Mouse (Mus musculus): ENCODE data around the gene Bbc3. TPM values are rescaled to one million over a fixed set of nuclear protein-coding genes. Genes with fewer than 3 reads are reported as not detected.
A peak's percentile ranks its signal among the peaks of the same experiment; 100 is the strongest.
"Not testable (repeated sequence)": the region's sequence is repeated elsewhere in the genome, so short reads cannot be mapped to it uniquely, and the experiment has no call there.

Gene Bbc3
- polyA plus RNA-seq (2015; fragmentation: Nextera tagmentation; extraction: Ambion mirVana) = 30.0 and 31.1 TPM in 2 replicates

DNA sequence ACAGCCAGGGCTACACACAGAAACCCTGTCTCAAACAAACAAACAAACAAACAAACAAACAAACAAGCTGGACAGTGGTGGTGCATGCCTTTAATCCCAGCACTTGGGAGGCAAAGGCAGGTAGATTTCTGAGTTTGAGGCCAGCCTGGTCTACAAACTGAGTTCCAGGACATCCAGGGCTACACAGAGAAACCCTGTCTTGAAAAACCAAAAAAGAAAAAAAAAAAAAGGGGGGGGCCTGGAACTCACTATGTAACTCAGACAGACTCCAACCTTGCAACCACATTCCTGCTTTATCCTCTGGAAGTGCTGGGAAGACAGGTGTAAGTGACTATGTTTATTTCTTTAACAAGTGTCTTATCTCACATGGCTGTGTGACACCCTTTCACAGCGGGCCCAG lies at the start of gene Bbc3:
Gene Bbc3, plus strand, starts transcription at position 301 of the 400 bp plus-strand sequence.
- ATAC-seq; H3K4me1 ChIP-seq (ENCODE audit: insufficient read depth, low read depth, low read length); H3K27me3 ChIP-seq (replicated peaks; ENCODE audit: insufficient read depth, low read length); DNase-seq (ENCODE audit: low spot score); H3K9me3 ChIP-seq (ENCODE audit: low read length); H3K36me3 ChIP-seq (ENCODE audit: insufficient read depth, low read length): not testable (repeated sequence)
- Histone ChIP-seq H3K4me2 (replicated peaks; ENCODE audit: low read depth, low read length) (peak within 1 kb of the TSS; percentile 88), H3K4me3 (ENCODE audit: low read depth, low read length) (peak within 1 kb of the TSS; percentile 80), H3K9ac (replicated peaks; ENCODE audit: low read depth) (peak within 1 kb of the TSS; percentile 51; the same call in 1 of the 2 replicates), H3K27ac (ENCODE audit: low read length) (peak within 1 kb of the TSS; percentile 99)
- WGBS = 11% methylated on average over 1 of the region's 1 CpGs

DNA sequence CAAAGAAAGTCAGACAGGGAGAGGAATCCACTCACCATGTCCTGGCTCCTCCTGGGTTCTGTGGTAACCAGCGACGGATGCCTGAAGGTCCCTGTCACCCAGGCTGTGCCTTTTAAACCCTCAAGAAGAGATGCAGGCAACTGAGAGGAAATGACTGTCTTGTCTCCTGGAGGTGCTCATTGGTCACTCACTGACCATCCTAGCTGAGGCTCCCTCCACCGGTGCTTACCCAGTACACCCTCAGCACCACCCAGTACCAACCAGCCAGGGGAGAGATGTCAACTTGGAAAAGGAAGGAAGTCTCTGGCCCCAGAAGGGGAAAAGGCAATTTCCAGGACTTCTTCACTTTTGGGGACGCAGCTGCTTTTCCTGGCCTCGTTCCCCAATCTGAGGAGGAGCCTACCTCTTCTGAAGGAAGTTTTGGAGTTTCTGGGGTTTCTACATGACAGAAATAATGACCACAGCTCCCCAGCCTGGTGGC lies 49.0 kb upstream of the Bbc3 start, which contains the start of gene C5ar1:
Gene C5ar1, minus strand, starts transcription at position 431 of the 481 bp plus-strand sequence.
- DNase-seq (ENCODE audit: low spot score) = no peak
- Histone ChIP-seq H3K9me3 (ENCODE audit: low read length) (no peaks in the 10 kb centered on the region), H3K9ac (replicated peaks; ENCODE audit: low read depth) (no peak within 1 kb of the TSS), H3K4me3 (ENCODE audit: low read depth, low read length) (peak within 1 kb of the TSS; percentile 3; the same call in 1 of the 2 replicates), H3K27ac (ENCODE audit: low read length) (no peak within 1 kb of the TSS), H3K4me2 (replicated peaks; ENCODE audit: low read depth, low read length) (no peak within 1 kb of the TSS), H3K4me1 (ENCODE audit: insufficient read depth, low read depth, low read length) (no peaks in the 10 kb centered on the region), H3K36me3 (ENCODE audit: insufficient read depth, low read length) (no peaks in the 10 kb centered on the region), H3K27me3 (replicated peaks; ENCODE audit: insufficient read depth, low read length) (no peaks in the 10 kb centered on the region)
- WGBS = 80% methylated on average over 5 of the region's 5 CpGs
- TF ChIP-seq CTCF (IDR thresholded peaks at IDR 0.05) = 0 out of 2 replicates have a peak, but pooled peaks have one; percentile 1
- TF ChIP-seq EP300 (IDR thresholded peaks at IDR 0.05) = no peak
- ATAC-seq = peak; percentile 26; the same call in 1 of the 2 replicates

DNA sequence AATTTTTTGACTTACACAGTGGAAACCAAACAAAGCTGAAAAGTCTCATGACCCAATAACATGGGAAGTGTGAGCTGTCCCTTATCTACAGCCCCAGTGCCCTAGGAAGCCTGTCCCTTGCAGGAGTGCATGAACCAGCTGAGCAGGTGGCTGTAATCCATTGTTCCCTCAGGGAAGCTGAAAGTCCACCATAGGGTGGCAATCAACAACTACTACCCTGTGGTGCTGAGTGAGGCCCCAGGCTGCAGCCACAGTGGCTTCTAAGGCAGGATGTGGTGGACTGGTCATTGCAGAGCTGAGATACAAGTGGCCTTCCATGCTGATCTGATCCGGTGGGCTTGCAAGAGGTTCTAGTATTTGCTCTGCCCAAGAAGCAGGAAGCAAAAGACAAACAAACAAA lies 47.1 kb upstream of the Bbc3 start:
- H3K4me1 ChIP-seq (ENCODE audit: insufficient read depth, low read depth, low read length) = no peaks in the 10 kb centered on the region
- TF ChIP-seq EP300 (IDR thresholded peaks at IDR 0.05) = no peak
- TF ChIP-seq CTCF (IDR thresholded peaks at IDR 0.05) = no peak
- 59% methylated on average over 1 of the region's 1 CpGs for WGBS
- no peak overlapping the region for H3K27ac ChIP-seq (ENCODE audit: low read length)
- no peak overlapping the region for H3K4me2 ChIP-seq (replicated peaks; ENCODE audit: low read depth, low read length)
- no peak overlapping the region for H3K9ac ChIP-seq (replicated peaks; ENCODE audit: low read depth)
- ATAC-seq (no peak), DNase-seq (ENCODE audit: low spot score) (no peak)
- no peaks in the 10 kb centered on the region for H3K9me3 ChIP-seq (ENCODE audit: low read length)
- no peaks in the 10 kb centered on the region for H3K27me3 ChIP-seq (replicated peaks; ENCODE audit: insufficient read depth, low read length)
- no peak overlapping the region for H3K4me3 ChIP-seq (ENCODE audit: low read depth, low read length)
- H3K36me3 ChIP-seq (ENCODE audit: insufficient read depth, low read length) = no peaks in the 10 kb centered on the region

DNA sequence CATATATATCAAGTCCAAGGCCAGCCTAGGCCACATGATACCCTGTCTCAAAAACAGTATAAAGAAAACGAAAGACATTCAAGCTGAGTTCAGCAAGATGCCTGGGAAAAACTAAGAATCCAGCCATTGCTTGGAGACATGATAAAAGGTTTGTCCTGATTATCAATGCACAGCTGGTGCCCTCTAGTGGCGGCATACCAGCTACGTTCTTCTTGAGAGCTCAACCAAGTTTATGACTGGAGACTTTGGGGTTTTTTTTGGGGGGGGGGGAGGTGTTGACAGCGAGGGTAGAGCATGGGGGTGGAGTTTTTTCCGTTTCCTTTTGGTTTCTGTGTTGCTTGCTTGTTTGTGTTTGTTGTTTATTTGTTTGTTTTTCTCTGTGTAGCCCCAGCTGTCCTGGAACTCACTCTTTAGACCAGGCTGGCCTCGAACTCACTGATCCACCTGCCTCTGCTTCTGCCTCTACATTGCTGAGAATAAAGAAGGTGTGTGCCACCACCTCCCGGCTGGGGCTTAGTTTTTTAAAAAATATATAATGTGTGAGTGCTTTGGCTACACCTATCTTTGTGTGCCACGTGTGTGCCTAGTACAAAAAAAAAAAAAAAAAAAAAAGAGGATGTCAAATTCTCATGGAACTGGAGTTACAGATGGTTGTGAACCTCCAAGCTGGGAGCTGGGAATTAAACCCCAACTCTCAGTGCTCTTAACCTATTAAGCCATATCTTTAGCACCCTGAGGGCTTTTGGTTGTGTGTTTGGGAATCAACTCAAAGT lies 45.0 kb upstream of the Bbc3 start:
- Histone ChIP-seq H3K36me3 (ENCODE audit: insufficient read depth, low read length) (no peaks in the 10 kb centered on the region), H3K9me3 (ENCODE audit: low read length) (no peaks in the 10 kb centered on the region), H3K9ac (replicated peaks; ENCODE audit: low read depth) (no peak overlapping the region), H3K4me1 (ENCODE audit: insufficient read depth, low read depth, low read length) (no peaks in the 10 kb centered on the region), H3K4me2 (replicated peaks; ENCODE audit: low read depth, low read length) (no peak overlapping the region), H3K27me3 (replicated peaks; ENCODE audit: insufficient read depth, low read length) (no peaks in the 10 kb centered on the region), H3K4me3 (ENCODE audit: low read depth, low read length) (no peak overlapping the region), H3K27ac (ENCODE audit: low read length) (no peak overlapping the region)
- DNase-seq (ENCODE audit: low spot score) = peak; percentile 83
- TF ChIP-seq EP300 (IDR thresholded peaks at IDR 0.05) (no peak), CTCF (IDR thresholded peaks at IDR 0.05) (peak; percentile 85)
- WGBS = 26% methylated on average over 8 of the region's 8 CpGs
- ATAC-seq = no peak

DNA sequence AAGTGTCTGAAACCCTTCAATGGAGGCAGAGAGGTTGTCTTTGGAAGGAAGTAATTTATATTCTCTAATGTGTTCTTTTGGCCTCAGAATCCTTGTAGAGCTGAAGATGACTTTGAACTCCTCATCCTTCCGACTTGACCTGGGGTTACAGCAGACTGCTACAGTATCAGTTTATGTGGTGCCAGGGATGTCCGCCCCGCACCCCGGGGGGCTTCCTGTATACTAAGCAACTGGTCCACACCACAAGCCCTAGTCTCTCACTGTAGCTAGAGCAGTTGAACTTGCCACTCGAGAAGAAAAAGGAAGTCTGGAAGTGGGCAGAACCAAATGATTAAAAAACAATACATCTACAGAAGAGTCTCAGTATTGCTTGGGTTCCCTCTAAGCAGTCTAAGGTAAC lies 44.4 kb upstream of the Bbc3 start:
- 74% methylated on average over 5 of the region's 5 CpGs for WGBS
- DNase-seq (ENCODE audit: low spot score) (no peak), ATAC-seq (no peak)
- no peak overlapping the region for H3K27ac ChIP-seq (ENCODE audit: low read length)
- H3K4me3 ChIP-seq (ENCODE audit: low read depth, low read length) = no peak overlapping the region
- no peak overlapping the region for H3K4me2 ChIP-seq (replicated peaks; ENCODE audit: low read depth, low read length)
- no peaks in the 10 kb centered on the region for H3K27me3 ChIP-seq (replicated peaks; ENCODE audit: insufficient read depth, low read length)
- TF ChIP-seq CTCF (IDR thresholded peaks at IDR 0.05) (no peak), EP300 (IDR thresholded peaks at IDR 0.05) (no peak)
- no peak overlapping the region for H3K9ac ChIP-seq (replicated peaks; ENCODE audit: low read depth)
- H3K4me1 ChIP-seq (ENCODE audit: insufficient read depth, low read depth, low read length) = no peaks in the 10 kb centered on the region
- H3K36me3 ChIP-seq (ENCODE audit: insufficient read depth, low read length) = no peaks in the 10 kb centered on the region
- H3K9me3 ChIP-seq (ENCODE audit: low read length) = no peaks in the 10 kb centered on the region

DNA sequence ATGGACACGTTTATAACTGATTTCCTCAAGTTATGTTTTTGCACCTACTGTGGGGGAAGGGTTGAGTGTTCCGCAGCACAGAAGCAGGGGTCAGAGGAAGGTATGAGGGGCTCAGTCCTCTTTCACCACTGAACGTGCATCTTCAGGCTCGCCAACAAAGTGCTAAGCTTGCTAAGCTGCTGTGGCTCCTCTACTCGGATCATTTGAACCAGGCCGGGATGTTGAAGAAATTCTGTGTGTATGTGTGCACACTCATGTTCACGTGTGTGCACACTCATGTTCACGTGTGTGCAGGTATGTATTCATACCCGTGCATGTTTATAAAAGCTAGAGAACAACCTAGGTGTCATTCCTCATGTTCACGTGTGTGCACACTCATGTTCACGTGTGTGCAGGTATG lies 42.3 kb upstream of the Bbc3 start:
- Histone ChIP-seq H3K9me3 (ENCODE audit: low read length) (no peaks in the 10 kb centered on the region), H3K4me1 (ENCODE audit: insufficient read depth, low read depth, low read length) (no peaks in the 10 kb centered on the region), H3K36me3 (ENCODE audit: insufficient read depth, low read length) (no peaks in the 10 kb centered on the region), H3K27me3 (replicated peaks; ENCODE audit: insufficient read depth, low read length) (no peaks in the 10 kb centered on the region), H3K9ac (replicated peaks; ENCODE audit: low read depth) (no peak overlapping the region), H3K4me2 (replicated peaks; ENCODE audit: low read depth, low read length) (no peak overlapping the region), H3K27ac (ENCODE audit: low read length) (no peak overlapping the region), H3K4me3 (ENCODE audit: low read depth, low read length) (no peak overlapping the region)
- no peak for DNase-seq (ENCODE audit: low spot score)
- ATAC-seq = no peak
- no peak for TF ChIP-seq EP300 (IDR thresholded peaks at IDR 0.05)
- 87% methylated on average over 11 of the region's 11 CpGs for WGBS

DNA sequence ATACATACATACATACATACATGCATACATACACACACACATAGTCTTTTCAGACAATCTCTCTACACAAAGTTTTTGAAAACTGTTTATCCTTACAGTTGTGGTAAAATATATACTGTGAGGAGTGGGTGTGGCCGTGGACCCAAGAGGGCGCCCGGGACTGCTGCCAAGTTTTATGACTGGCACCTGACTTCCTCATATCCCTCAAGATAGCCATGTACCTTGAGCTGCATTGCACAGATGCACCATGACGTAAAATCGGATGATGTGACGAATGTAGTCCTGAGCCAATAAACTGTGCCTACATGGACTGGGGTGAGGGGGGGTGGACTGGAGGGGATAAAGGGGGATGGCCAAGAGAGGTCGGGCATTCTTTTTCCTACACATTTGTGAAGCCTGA lies 41.6 kb upstream of the Bbc3 start:
- DNase-seq (ENCODE audit: low spot score); H3K4me2 ChIP-seq (replicated peaks; ENCODE audit: low read depth, low read length); H3K9me3 ChIP-seq (ENCODE audit: low read length); H3K4me3 ChIP-seq (ENCODE audit: low read depth, low read length); ATAC-seq; H3K27me3 ChIP-seq (replicated peaks; ENCODE audit: insufficient read depth, low read length); H3K4me1 ChIP-seq (ENCODE audit: insufficient read depth, low read depth, low read length); H3K9ac ChIP-seq (replicated peaks; ENCODE audit: low read depth); H3K27ac ChIP-seq (ENCODE audit: low read length); H3K36me3 ChIP-seq (ENCODE audit: insufficient read depth, low read length): not testable (repeated sequence)
- 68% methylated on average over 7 of the region's 7 CpGs for WGBS
